In the genomic region with DNA sequence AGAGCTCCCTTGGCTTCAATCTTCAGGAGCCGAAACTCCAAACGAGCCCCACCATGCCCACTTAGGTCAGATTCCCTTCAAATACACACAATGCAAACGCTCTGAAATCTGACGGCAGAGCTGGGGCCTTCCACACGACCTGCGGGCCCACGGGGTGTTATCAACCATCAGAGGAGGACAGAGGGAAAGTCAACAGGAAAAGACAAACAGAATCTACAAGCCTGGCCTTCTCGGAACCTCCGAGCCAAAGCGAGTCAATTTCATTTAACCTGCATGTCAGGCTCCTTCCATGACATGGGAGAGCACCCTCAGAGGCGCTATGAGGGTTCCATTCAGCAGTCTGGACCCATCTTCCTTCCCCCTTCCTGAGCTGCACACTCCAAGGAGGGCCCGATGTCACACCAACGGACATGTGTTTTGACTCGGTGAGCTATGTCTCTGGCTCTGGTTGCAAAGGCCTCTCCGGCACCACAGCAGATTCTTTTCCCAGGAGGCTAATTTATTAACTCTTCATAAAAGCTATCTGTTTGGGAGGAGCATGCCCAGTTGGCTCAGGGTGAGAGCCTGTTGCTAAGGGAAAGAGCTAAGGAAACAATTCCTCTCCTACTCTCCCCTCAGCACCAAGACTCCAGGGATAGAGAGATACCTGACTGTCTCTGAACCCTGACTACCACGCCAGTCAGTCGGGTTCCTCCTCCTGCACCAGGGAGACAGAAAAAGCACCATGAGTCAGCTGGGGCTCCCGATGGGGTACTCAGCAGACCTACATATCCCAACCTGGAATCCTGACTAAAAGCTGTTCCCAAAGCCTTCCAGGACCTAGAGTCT, we compare ENCODE assay signal across 10 mouse cellular contexts. TPM values are rescaled to one million over a fixed set of nuclear protein-coding genes. Genes with fewer than 3 reads are reported as not detected.
DNase-seq lines count a peak whose midpoint lies in the region; ATAC-seq and TF ChIP-seq lines count a peak whose summit lies in the region.
"Had no signal": no experiment of that assay in that cellular context is flagged by ENCODE, and none has a peak within 500 bp of the region (broad histone marks: within the 10 kb centered on the region; RNA-seq: fewer than 3 reads in every experiment).

No protein-coding gene starts in this region.

- TF ChIP-seq EP300 in stomach, postnatal 0 days (optimal IDR thresholded peaks at IDR 0.05), result no peak

- H3K27me3 ChIP-seq in forebrain, embryonic 10.5 days (ENCODE audit: poor library complexity, severe bottlenecking), result no peaks in the 10 kb centered on the region
- no peaks in the 10 kb centered on the region for H3K27me3 ChIP-seq in forebrain, embryonic 16.5 days (replicated peaks; ENCODE audit: control insufficient read depth, insufficient read depth, low read length)
- no peaks in the 10 kb centered on the region for H3K27me3 ChIP-seq in stomach, postnatal 0 days (ENCODE audit: control insufficient read depth, insufficient read depth, low read length)
- H3K27me3 ChIP-seq: limb, embryonic 15.5 days had no signal

- DNase-seq in forebrain, embryonic 10.5 days (ENCODE audit: extremely low spot score, low spot score), result no peak
- peak; percentile 43 for DNase-seq in kidney, adult 9 months
- DNase-seq in kidney, adult 8-10 months, result no peak
- peak; percentile 44 for DNase-seq in urinary bladder, postnatal 14 days (ENCODE audit: low spot score)
- DNase-seq in urinary bladder, postnatal 25 days (ENCODE audit: low spot score), result no peak
- DNase-seq in stomach, postnatal 0 days (ENCODE audit: low spot score), result no peak
- no peak for DNase-seq in thymus, adult 18-20 months
- DNase-seq: gastrocnemius, postnatal 36 days had no signal

- WGBS in forebrain, embryonic 10.5 days, result 93% methylated on average over 18 of the region's 18 CpGs
- WGBS in forebrain, embryonic 16.5 days, result 80% methylated on average over 18 of the region's 18 CpGs
- 54% methylated on average over 18 of the region's 18 CpGs for WGBS in stomach, postnatal 0 days

- H3K27ac ChIP-seq in forebrain, embryonic 10.5 days, result peak overlapping the region; percentile 4; the same call in 1 of the 2 replicates
- H3K27ac ChIP-seq in forebrain, embryonic 16.5 days (ENCODE audit: low read length), result no peak overlapping the region
- H3K27ac ChIP-seq in stomach, postnatal 0 days (replicated peaks), result peak overlapping the region; percentile 18; the same call in 1 of the 2 replicates
- H3K27ac ChIP-seq: limb, embryonic 15.5 days had no signal

- no peak overlapping the region for H3K4me3 ChIP-seq in forebrain, embryonic 10.5 days
- H3K4me3 ChIP-seq in forebrain, embryonic 16.5 days (replicated peaks; ENCODE audit: low read length), result no peak overlapping the region
- H3K4me3 ChIP-seq in stomach, postnatal 0 days (ENCODE audit: low read depth, low read length), result no peak overlapping the region
- H3K4me3 ChIP-seq: limb, embryonic 15.5 days had no signal

- no peak for ATAC-seq in forebrain, embryonic 16.5 days
- peak; percentile 27; the same call in 1 of the 2 replicates for ATAC-seq in stomach, postnatal 0 days (ENCODE audit: low FRiP score, low TSS enrichment)

- peaks cover 45% of the 10 kb centered on the region for H3K4me1 ChIP-seq in forebrain, embryonic 10.5 days
- peaks cover 6% of the 10 kb centered on the region; the same call in 1 of the 2 replicates for H3K4me1 ChIP-seq in forebrain, embryonic 16.5 days (replicated peaks; ENCODE audit: control insufficient read depth, insufficient read depth, low read length)
- peaks cover 5% of the 10 kb centered on the region for H3K4me1 ChIP-seq in stomach, postnatal 0 days (replicated peaks; ENCODE audit: control insufficient read depth, insufficient read depth)

- TF ChIP-seq CTCF in stomach, postnatal 0 days (IDR thresholded peaks at IDR 0.05; ENCODE audit: low read depth), result no peak

- H3K36me3 ChIP-seq in forebrain, embryonic 10.5 days (replicated peaks), result peaks cover 97% of the 10 kb centered on the region
- H3K36me3 ChIP-seq in forebrain, embryonic 16.5 days (ENCODE audit: control insufficient read depth, insufficient read depth), result 0 out of 2 replicates have a peak, but pooled peaks cover 2% of the 10 kb centered on the region
- H3K36me3 ChIP-seq in stomach, postnatal 0 days (ENCODE audit: control insufficient read depth, insufficient read depth, low read length), result no peaks in the 10 kb centered on the region; the same call in 1 of the 2 replicates

- no peaks in the 10 kb centered on the region for H3K9me3 ChIP-seq in forebrain, embryonic 10.5 days
- no peaks in the 10 kb centered on the region for H3K9me3 ChIP-seq in forebrain, embryonic 16.5 days (ENCODE audit: control insufficient read depth, low read length)
- H3K9me3 ChIP-seq in stomach, postnatal 0 days (ENCODE audit: control insufficient read depth, low read length), result no peaks in the 10 kb centered on the region
- H3K9me3 ChIP-seq: limb, embryonic 15.5 days had no signal

- H3K9ac ChIP-seq in forebrain, embryonic 16.5 days (replicated peaks; ENCODE audit: low read depth, low read length), result no peak overlapping the region
- H3K9ac ChIP-seq in stomach, postnatal 0 days (ENCODE audit: low read length), result no peak overlapping the region
- H3K9ac ChIP-seq: limb, embryonic 15.5 days had no signal

- no peak overlapping the region for H3K4me2 ChIP-seq in forebrain, embryonic 16.5 days (ENCODE audit: low read length)
- no peak overlapping the region for H3K4me2 ChIP-seq in stomach, postnatal 0 days (replicated peaks; ENCODE audit: low read depth)
- H3K4me2 ChIP-seq: limb, embryonic 15.5 days had no signal

RNA-seq across cellular contexts. Expression of gene Msi2, which starts 42.6 kb away (rescaled TPM):
- 19.2 and 20.4 TPM in 2 replicates for polyA plus RNA-seq in forebrain, embryonic 10.5 days (2016; fragmentation: Nextera tagmentation; extraction: Ambion mirVana)
- polyA plus RNA-seq in forebrain, embryonic 16.5 days (2015; fragmentation: Nextera tagmentation; extraction: Ambion mirVana), result 19.7 and 23.4 TPM in 2 replicates
- 6.7 and 7.3 TPM in 2 replicates for polyA plus RNA-seq in stomach, postnatal 0 days (2015; fragmentation: Nextera tagmentation; extraction: Ambion mirVana)

Comparison
In these comparisons a context has a peak if more than half of its experiments do, and no peak if none do; other contexts are left out.
1. DNase-seq: peak in kidney, adult 9 months (single experiment) and urinary bladder, postnatal 14 days (single experiment); none in forebrain, embryonic 10.5 days (single experiment), kidney, adult 8-10 months (0 of 2), urinary bladder, postnatal 25 days (single experiment), stomach, postnatal 0 days (single experiment) and thymus, adult 18-20 months (0 of 2).